Mouse (Mus musculus): Measurements from ENCODE around the gene Rbfox1. TPM values are rescaled to one million over a fixed set of nuclear protein-coding genes. Genes with fewer than 3 reads are reported as not detected.

The Rbfox1 gene
- polyA plus RNA-seq, 1 experiment from 2014 or later, result 4.5 TPM

GRCm38 (mm10) chr16:6012853-6013252 is 127.7 kb downstream of the Rbfox1 start:
- 75% methylated on average over 3 of the region's 3 CpGs for WGBS
- ATAC-seq (ENCODE audit: insufficient read depth, low FRiP score), result no peak

GRCm38 (mm10) chr16:6018639-6019038 is 133.5 kb downstream of the Rbfox1 start:
- Histone ChIP-seq H3K4me2 (ENCODE audit: low read depth, low read length) (no peak overlapping the region), H3K4me3 (replicated peaks; ENCODE audit: low read length) (no peak overlapping the region), H3K36me3 (ENCODE audit: control insufficient read depth, insufficient read depth, low read length) (no peaks in the 10 kb centered on the region), H3K27ac (ENCODE audit: low read length) (no peak overlapping the region), H3K9me3 (replicated peaks; ENCODE audit: control insufficient read depth, low read length) (no peaks in the 10 kb centered on the region), H3K9ac (ENCODE audit: low read length) (no peak overlapping the region), H3K27me3 (ENCODE audit: control insufficient read depth, insufficient read depth, low read length) (no peaks in the 10 kb centered on the region), H3K4me1 (ENCODE audit: control insufficient read depth, insufficient read depth, low read length) (no peaks in the 10 kb centered on the region)
- WGBS, result 39% methylated on average over 5 of the region's 5 CpGs
- no peak for ATAC-seq (ENCODE audit: insufficient read depth, low FRiP score)

More at GRCm38 (mm10) chr16:6012853-6013252, 127.7 kb downstream of the Rbfox1 start:
- H3K4me2 ChIP-seq (ENCODE audit: low read depth, low read length), result no peak overlapping the region
- H3K36me3 ChIP-seq (ENCODE audit: control insufficient read depth, insufficient read depth, low read length), result no peaks in the 10 kb centered on the region
- no peaks in the 10 kb centered on the region for H3K27me3 ChIP-seq (ENCODE audit: control insufficient read depth, insufficient read depth, low read length)
- H3K4me1 ChIP-seq (ENCODE audit: control insufficient read depth, insufficient read depth, low read length), result no peaks in the 10 kb centered on the region
- H3K4me3 ChIP-seq (replicated peaks; ENCODE audit: low read length), result no peak overlapping the region
- no peaks in the 10 kb centered on the region for H3K9me3 ChIP-seq (replicated peaks; ENCODE audit: control insufficient read depth, low read length)
- no peak overlapping the region for H3K9ac ChIP-seq (ENCODE audit: low read length)
- H3K27ac ChIP-seq (ENCODE audit: low read length), result no peak overlapping the region

DNA sequence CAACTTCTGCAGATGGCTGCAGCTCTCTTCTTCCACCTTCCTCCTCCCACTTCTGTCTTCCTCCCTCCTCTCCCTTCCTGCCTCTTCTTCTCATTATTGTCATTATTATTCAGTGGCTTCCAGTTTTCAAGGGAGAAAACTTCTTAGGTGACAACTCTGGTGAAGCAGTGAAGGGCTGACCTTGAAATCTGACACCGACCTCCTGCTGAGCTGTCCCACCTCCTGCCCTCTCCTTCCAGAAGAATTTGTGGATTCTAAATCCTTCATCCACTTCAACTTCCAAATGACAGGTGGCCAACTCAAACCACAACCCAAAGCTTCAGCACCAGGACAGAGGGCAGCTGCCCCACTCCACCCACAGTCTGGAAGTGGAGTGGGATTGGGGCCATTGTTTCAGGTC is 134.2 kb downstream of the Rbfox1 start:
- Histone ChIP-seq H3K9me3 (replicated peaks; ENCODE audit: control insufficient read depth, low read length) (no peaks in the 10 kb centered on the region), H3K4me2 (ENCODE audit: low read depth, low read length) (no peak overlapping the region), H3K36me3 (ENCODE audit: control insufficient read depth, insufficient read depth, low read length) (no peaks in the 10 kb centered on the region), H3K27me3 (ENCODE audit: control insufficient read depth, insufficient read depth, low read length) (no peaks in the 10 kb centered on the region), H3K4me1 (ENCODE audit: control insufficient read depth, insufficient read depth, low read length) (no peaks in the 10 kb centered on the region), H3K9ac (ENCODE audit: low read length) (no peak overlapping the region), H3K27ac (ENCODE audit: low read length) (no peak overlapping the region), H3K4me3 (replicated peaks; ENCODE audit: low read length) (no peak overlapping the region)
- ATAC-seq (ENCODE audit: insufficient read depth, low FRiP score), result no peak
- WGBS, result 26% methylated on average over 1 of the region's 1 CpGs

- Histone ChIP-seq H3K4me1 (ENCODE audit: control insufficient read depth, insufficient read depth, low read length) (no peaks in the 10 kb centered on the region), H3K9me3 (replicated peaks; ENCODE audit: control insufficient read depth, low read length) (no peaks in the 10 kb centered on the region)
Observed at GRCm38 (mm10) chr16:6031280-6031679, 146.1 kb downstream of the Rbfox1 start.

DNA sequence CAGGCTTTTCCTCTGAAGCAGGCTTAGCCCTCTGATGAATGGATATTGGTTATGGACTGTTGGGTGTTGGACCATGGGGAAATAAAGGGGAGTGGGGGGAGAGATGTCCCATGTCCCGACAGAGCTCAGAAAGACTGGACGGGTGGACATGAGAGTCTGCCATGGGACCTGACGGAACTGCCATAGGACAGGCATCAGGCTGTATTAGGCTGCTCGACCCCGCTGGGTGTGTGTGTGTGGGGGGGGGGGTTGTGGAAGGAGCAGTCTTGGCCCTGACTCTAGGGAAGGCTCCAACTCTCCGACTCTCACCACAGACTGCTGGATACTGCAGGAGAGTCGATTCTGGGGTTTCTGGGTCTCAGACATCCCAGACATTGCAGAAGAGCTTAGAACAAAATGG is 147.4 kb downstream of the Rbfox1 start:
- Histone ChIP-seq H3K4me1 (ENCODE audit: control insufficient read depth, insufficient read depth, low read length) (no peaks in the 10 kb centered on the region), H3K36me3 (ENCODE audit: control insufficient read depth, insufficient read depth, low read length) (no peaks in the 10 kb centered on the region), H3K4me2 (ENCODE audit: low read depth, low read length) (no peak overlapping the region), H3K27ac (ENCODE audit: low read length) (no peak overlapping the region), H3K9ac (ENCODE audit: low read length) (no peak overlapping the region), H3K4me3 (replicated peaks; ENCODE audit: low read length) (no peak overlapping the region), H3K27me3 (ENCODE audit: control insufficient read depth, insufficient read depth, low read length) (no peaks in the 10 kb centered on the region), H3K9me3 (replicated peaks; ENCODE audit: control insufficient read depth, low read length) (no peaks in the 10 kb centered on the region)
- WGBS, result 84% methylated on average over 7 of the region's 7 CpGs
- no peak for ATAC-seq (ENCODE audit: insufficient read depth, low FRiP score)

More at GRCm38 (mm10) chr16:6031280-6031679, 146.1 kb downstream of the Rbfox1 start:
- ATAC-seq (ENCODE audit: insufficient read depth, low FRiP score), result no peak
- Histone ChIP-seq H3K9ac (ENCODE audit: low read length) (no peak overlapping the region), H3K27me3 (ENCODE audit: control insufficient read depth, insufficient read depth, low read length) (no peaks in the 10 kb centered on the region), H3K27ac (ENCODE audit: low read length) (no peak overlapping the region), H3K36me3 (ENCODE audit: control insufficient read depth, insufficient read depth, low read length) (no peaks in the 10 kb centered on the region), H3K4me3 (replicated peaks; ENCODE audit: low read length) (no peak overlapping the region), H3K4me2 (ENCODE audit: low read depth, low read length) (no peak overlapping the region)
- 72% methylated on average over 1 of the region's 1 CpGs for WGBS

DNA sequence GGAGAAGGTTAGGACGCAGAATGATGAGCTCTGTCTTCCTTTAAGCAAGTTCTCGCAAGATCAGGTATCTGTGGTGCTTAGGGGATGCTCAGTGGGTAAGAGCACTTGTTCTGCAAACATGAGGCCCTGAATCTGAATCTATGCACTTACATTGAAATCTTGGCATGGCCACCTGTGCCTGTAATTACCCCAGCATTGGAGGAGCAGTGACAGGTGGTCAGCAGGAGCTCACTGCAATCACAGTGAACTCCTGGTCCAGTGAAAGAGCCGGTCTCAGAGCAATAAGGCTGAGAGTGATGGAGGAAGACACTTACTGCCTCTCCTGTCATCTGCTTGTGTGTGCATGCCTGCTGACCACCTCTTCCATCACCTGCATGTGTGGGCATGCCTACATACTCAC is 149.7 kb downstream of the Rbfox1 start:
- Histone ChIP-seq H3K27ac (ENCODE audit: low read length) (no peak overlapping the region), H3K36me3 (ENCODE audit: control insufficient read depth, insufficient read depth, low read length) (no peaks in the 10 kb centered on the region), H3K27me3 (ENCODE audit: control insufficient read depth, insufficient read depth, low read length) (no peaks in the 10 kb centered on the region), H3K4me2 (ENCODE audit: low read depth, low read length) (no peak overlapping the region), H3K9me3 (replicated peaks; ENCODE audit: control insufficient read depth, low read length) (no peaks in the 10 kb centered on the region), H3K4me3 (replicated peaks; ENCODE audit: low read length) (no peak overlapping the region), H3K9ac (ENCODE audit: low read length) (no peak overlapping the region), H3K4me1 (ENCODE audit: control insufficient read depth, insufficient read depth, low read length) (no peaks in the 10 kb centered on the region)
- ATAC-seq (ENCODE audit: insufficient read depth, low FRiP score), result no peak
- 80% methylated on average over 3 of the region's 3 CpGs for WGBS

DNA sequence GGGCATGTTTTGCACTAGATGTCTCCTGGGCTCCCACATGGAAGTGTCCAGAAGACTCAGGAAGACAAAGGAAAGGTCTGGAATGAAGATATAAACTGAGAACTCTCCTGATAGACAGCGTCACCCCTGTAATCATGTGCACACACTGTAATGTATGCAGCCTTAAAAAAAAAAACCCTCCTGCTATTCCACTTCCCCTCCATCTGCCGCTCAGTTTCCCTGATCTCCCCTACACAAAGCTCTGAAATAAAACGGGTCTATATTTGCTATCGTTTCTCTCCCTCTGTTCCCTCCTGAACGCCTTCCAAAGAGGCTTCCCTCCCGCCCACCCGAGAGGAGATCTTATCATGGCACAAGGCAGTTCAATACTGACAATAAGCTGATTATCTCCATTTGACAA is 151.9 kb downstream of the Rbfox1 start:
- no peak overlapping the region for H3K4me2 ChIP-seq (ENCODE audit: low read depth, low read length)
- no peaks in the 10 kb centered on the region for H3K9me3 ChIP-seq (replicated peaks; ENCODE audit: control insufficient read depth, low read length)
- no peaks in the 10 kb centered on the region for H3K36me3 ChIP-seq (ENCODE audit: control insufficient read depth, insufficient read depth, low read length)
- ATAC-seq (ENCODE audit: insufficient read depth, low FRiP score), result no peak
- H3K4me1 ChIP-seq (ENCODE audit: control insufficient read depth, insufficient read depth, low read length), result no peaks in the 10 kb centered on the region
- 76% methylated on average over 7 of the region's 7 CpGs for WGBS
- H3K27ac ChIP-seq (ENCODE audit: low read length), result no peak overlapping the region
- no peak overlapping the region for H3K9ac ChIP-seq (ENCODE audit: low read length)
- H3K4me3 ChIP-seq (replicated peaks; ENCODE audit: low read length), result no peak overlapping the region
- H3K27me3 ChIP-seq (ENCODE audit: control insufficient read depth, insufficient read depth, low read length), result no peaks in the 10 kb centered on the region

DNA sequence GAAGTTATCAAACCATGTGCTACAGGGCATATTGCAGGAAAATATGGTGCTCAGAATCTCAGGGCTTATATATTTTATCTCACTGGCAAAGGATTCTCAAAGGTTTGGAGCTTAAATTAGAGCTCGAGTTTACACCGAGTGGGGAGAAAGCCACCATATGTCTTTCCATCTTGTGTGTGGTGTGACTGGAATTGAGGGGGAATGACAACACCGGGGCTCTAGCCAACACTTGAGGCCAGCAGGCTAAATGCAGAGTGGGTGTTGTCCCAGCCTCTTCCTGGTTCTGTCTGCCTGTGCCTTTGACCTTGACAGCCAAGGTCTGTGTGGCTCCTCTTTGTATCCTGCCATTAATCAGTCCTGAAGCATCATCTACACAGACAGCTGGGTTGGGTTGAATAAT is 157.6 kb downstream of the Rbfox1 start:
- Histone ChIP-seq H3K4me1 (ENCODE audit: control insufficient read depth, insufficient read depth, low read length) (no peaks in the 10 kb centered on the region), H3K4me3 (replicated peaks; ENCODE audit: low read length) (no peak overlapping the region), H3K27me3 (ENCODE audit: control insufficient read depth, insufficient read depth, low read length) (no peaks in the 10 kb centered on the region), H3K27ac (ENCODE audit: low read length) (no peak overlapping the region), H3K9me3 (replicated peaks; ENCODE audit: control insufficient read depth, low read length) (no peaks in the 10 kb centered on the region), H3K9ac (ENCODE audit: low read length) (no peak overlapping the region), H3K4me2 (ENCODE audit: low read depth, low read length) (no peak overlapping the region), H3K36me3 (ENCODE audit: control insufficient read depth, insufficient read depth, low read length) (no peaks in the 10 kb centered on the region)
- WGBS, result 72% methylated on average over 3 of the region's 3 CpGs
- no peak for ATAC-seq (ENCODE audit: insufficient read depth, low FRiP score)

GRCm38 (mm10) chr16:6048601-6049000 is 163.4 kb downstream of the Rbfox1 start:
- no peak overlapping the region for H3K9ac ChIP-seq (ENCODE audit: low read length)
- no peaks in the 10 kb centered on the region for H3K36me3 ChIP-seq (ENCODE audit: control insufficient read depth, insufficient read depth, low read length)
- H3K9me3 ChIP-seq (replicated peaks; ENCODE audit: control insufficient read depth, low read length), result no peaks in the 10 kb centered on the region
- no peaks in the 10 kb centered on the region for H3K4me1 ChIP-seq (ENCODE audit: control insufficient read depth, insufficient read depth, low read length)
- 74% methylated on average over 1 of the region's 1 CpGs for WGBS
- no peak overlapping the region for H3K4me2 ChIP-seq (ENCODE audit: low read depth, low read length)
- H3K4me3 ChIP-seq (replicated peaks; ENCODE audit: low read length), result no peak overlapping the region
- ATAC-seq (ENCODE audit: insufficient read depth, low FRiP score), result no peak
- H3K27ac ChIP-seq (ENCODE audit: low read length), result no peak overlapping the region
- H3K27me3 ChIP-seq (ENCODE audit: control insufficient read depth, insufficient read depth, low read length), result no peaks in the 10 kb centered on the region

DNA sequence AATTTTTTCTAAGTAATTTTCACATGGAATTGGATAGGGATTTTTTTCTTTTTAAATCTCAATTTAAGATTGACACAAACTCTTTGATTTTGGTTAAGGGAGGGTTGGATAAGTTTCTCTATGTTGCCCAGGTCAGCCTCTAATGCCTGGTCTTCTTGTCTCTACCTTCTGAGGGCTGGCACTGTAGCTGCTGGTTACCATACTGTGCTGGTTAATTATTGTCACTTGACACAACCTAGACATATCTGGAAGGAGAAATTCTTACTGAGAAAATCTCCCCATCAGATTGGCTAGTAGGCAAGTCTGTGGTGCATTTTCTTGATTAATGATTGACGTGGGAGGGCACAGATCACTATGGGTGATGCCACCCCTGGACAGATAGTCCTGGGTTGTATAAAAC is 177.3 kb downstream of the Rbfox1 start:
- H3K27me3 ChIP-seq (ENCODE audit: control insufficient read depth, insufficient read depth, low read length), result no peaks in the 10 kb centered on the region
- no peak overlapping the region for H3K4me2 ChIP-seq (ENCODE audit: low read depth, low read length)
- WGBS, result 84% methylated on average over 1 of the region's 1 CpGs
- no peak overlapping the region for H3K4me3 ChIP-seq (replicated peaks; ENCODE audit: low read length)
- no peak overlapping the region for H3K9ac ChIP-seq (ENCODE audit: low read length)
- no peaks in the 10 kb centered on the region for H3K36me3 ChIP-seq (ENCODE audit: control insufficient read depth, insufficient read depth, low read length)
- H3K9me3 ChIP-seq (replicated peaks; ENCODE audit: control insufficient read depth, low read length), result no peaks in the 10 kb centered on the region
- ATAC-seq (ENCODE audit: insufficient read depth, low FRiP score), result no peak
- no peaks in the 10 kb centered on the region for H3K4me1 ChIP-seq (ENCODE audit: control insufficient read depth, insufficient read depth, low read length)
- H3K27ac ChIP-seq (ENCODE audit: low read length), result no peak overlapping the region

All from stomach, embryonic 16.5 days (tissue).